Mouse (Mus musculus) myocyte (in vitro differentiated cells): ENCODE data around the gene Amacr. TPM values are rescaled to one million over a fixed set of nuclear protein-coding genes. Genes with fewer than 3 reads are reported as not detected.

Experiments
- H3K27me3 ChIP-seq: one replicate; pipeline ENCODE4 v1.6.1; 2011; ENCODE audit not compliant: control insufficient read depth, insufficient read depth, insufficient read length
- H3K36me3 ChIP-seq: one replicate; pipeline ENCODE4 v1.6.1; 2011; ENCODE audit not compliant: control insufficient read depth, insufficient read depth
- H3K4me2 ChIP-seq: one replicate; pipeline ENCODE4 v1.6.1; 2011; ENCODE audit warnings: low read depth, control low read depth
- H3K4me3 ChIP-seq: one replicate; pipeline ENCODE4 v1.5.1; 2011; ENCODE audit warnings: mild to moderate bottlenecking, control low read depth, moderate library complexity
- H3K79me2 ChIP-seq: one replicate; pipeline ENCODE4 v1.6.1; 2011; ENCODE audit not compliant: control insufficient read depth, insufficient read depth
- H3ac ChIP-seq: one replicate; pipeline ENCODE4 v1.6.1; 2011; ENCODE audit not compliant: control insufficient read depth, insufficient read length
- CEBPB ChIP-seq: IDR thresholded peaks from 2 replicates; pipeline ENCODE4 v1.6.1; 2011; ENCODE audit warnings: mild to moderate bottlenecking, moderate library complexity; ENCODE audit not compliant: poor library complexity, insufficient read depth, severe bottlenecking
- E2F4 ChIP-seq: IDR thresholded peaks from one replicate; pipeline ENCODE4 v1.6.1; 2011; ENCODE audit warnings: mild to moderate bottlenecking, control low read depth, moderate library complexity; ENCODE audit not compliant: insufficient read depth
- MAX ChIP-seq: IDR thresholded peaks from one replicate; pipeline ENCODE4 v1.6.1; 2011; ENCODE audit warnings: low read depth, mild to moderate bottlenecking, control low read depth
- MYOD1 ChIP-seq, 3 experiments: IDR thresholded peaks; one replicate each; pipeline ENCODE4 v1.6.1; 2011; ENCODE audit warnings: control low read depth in 2 of 3, low read depth in 2 of 3, mild to moderate bottlenecking in 2 of 3, moderate library complexity in 1 of 3; ENCODE audit not compliant: insufficient read length in 2 of 3, control insufficient read depth in 1 of 3
- MYOG ChIP-seq, 3 experiments: IDR thresholded peaks; one replicate each; pipeline ENCODE4 v1.6.1; 2011; ENCODE audit warnings: control low read depth in 2 of 3, low read depth in 2 of 3, mild to moderate bottlenecking in 2 of 3; ENCODE audit not compliant: insufficient read length in 2 of 3, control insufficient read depth in 1 of 3, insufficient read depth in 1 of 3
- POLR2A ChIP-seq: IDR thresholded peaks from one replicate; pipeline ENCODE4 v1.6.1; 2011; ENCODE audit warnings: low read depth, mild to moderate bottlenecking, control low read depth, moderate library complexity; ENCODE audit not compliant: insufficient read length
- POLR2AphosphoS2 ChIP-seq: IDR thresholded peaks from one replicate; pipeline ENCODE4 v1.6.1; 2011; ENCODE audit warnings: low read depth, control low read depth; ENCODE audit not compliant: insufficient read length
- REST ChIP-seq: IDR thresholded peaks from one replicate; pipeline ENCODE4 v1.6.1; 2011; ENCODE audit warnings: mild to moderate bottlenecking, control low read depth, moderate library complexity; ENCODE audit not compliant: insufficient read depth, insufficient read length
- SRF ChIP-seq: IDR thresholded peaks from one replicate; pipeline ENCODE4 v1.6.1; 2011; ENCODE audit warnings: low read depth; ENCODE audit not compliant: control insufficient read depth, insufficient read length
- TCF12 ChIP-seq: IDR thresholded peaks from one replicate; pipeline ENCODE4 v1.6.1; 2011; ENCODE audit warnings: mild to moderate bottlenecking, control low read depth; ENCODE audit not compliant: poor library complexity, insufficient read depth, severe bottlenecking
- TCF3 ChIP-seq: IDR thresholded peaks from one replicate; pipeline ENCODE4 v1.6.1; 2011; ENCODE audit warnings: low read depth, control low read depth; ENCODE audit not compliant: insufficient read length
- USF1 ChIP-seq: IDR thresholded peaks from one replicate; pipeline ENCODE4 v1.6.1; 2011; ENCODE audit warnings: low read depth, mild to moderate bottlenecking, control low read depth, moderate library complexity
- polyA plus RNA-seq: library from polyadenylated mRNA; unstranded; fragments of >200 nt; fragmentation: generic; extraction: Trizol; gene quantifications from one replicate; pipeline ENCODE4 v1.2.1, GENCODE M21; 2012; ENCODE audit warnings: missing spikeins

The Amacr gene
- 61.7 TPM for polyA plus RNA-seq

DNA sequence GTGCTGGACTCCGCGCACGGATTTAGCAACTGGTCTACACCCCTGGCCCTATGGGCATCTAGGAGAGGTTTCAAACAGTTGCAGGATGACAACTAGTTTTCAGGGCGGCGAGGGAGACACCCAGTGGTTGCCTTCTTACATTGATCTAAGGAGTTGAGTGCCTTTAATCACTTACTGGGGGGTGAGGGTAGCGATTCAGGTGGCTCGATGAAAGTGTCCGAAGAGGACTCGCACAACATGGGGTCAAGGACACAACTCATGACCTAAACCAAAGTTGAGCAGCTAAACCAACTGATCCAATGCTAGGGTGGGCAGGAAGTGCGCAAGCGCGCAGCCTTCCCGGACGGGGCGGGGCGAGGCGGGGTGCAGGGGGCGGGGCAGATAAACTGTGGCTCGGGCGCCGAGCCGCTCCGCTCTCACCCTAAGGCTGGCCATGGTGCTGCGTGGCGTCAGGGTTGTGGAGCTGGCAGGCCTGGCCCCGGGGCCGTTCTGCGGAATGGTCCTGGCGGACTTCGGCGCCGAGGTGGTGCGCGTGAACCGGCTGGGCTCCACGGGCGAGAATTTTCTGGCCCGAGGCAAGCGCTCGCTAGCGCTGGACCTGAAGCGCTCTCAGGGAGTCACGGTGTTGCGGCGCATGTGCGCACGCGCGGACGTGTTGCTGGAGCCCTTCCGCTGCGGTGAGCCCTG, at the start of gene Amacr:
TSS of gene Amacr (plus strand) at position 380 of the 687 bp plus-strand sequence.
- Histone ChIP-seq H3K27me3 (no peaks in the 10 kb centered on the region), H3K4me3 (peak within 1 kb of the TSS; percentile 47), H3K4me2 (peak within 1 kb of the TSS; percentile 89), H3K79me2 (peaks cover 4% of the 10 kb centered on the region), H3ac (peak within 1 kb of the TSS; percentile 48), H3K36me3 (peaks cover 3% of the 10 kb centered on the region)
- TF ChIP-seq POLR2A: peak; percentile 99
- TF ChIP-seq USF1: no peak
- TF ChIP-seq MYOD1 (IDR thresholded peaks at IDR 0.05; ENCODE audit: control insufficient read depth in 1 of 3, insufficient read length in 2 of 3, low read depth in 2 of 3): peak in 1 of 3 experiments; percentile 52
- no peak for TF ChIP-seq MAX
- TF ChIP-seq MYOG (IDR thresholded peaks at IDR 0.05; ENCODE audit: control insufficient read depth in 1 of 3, insufficient read depth in 1 of 3, insufficient read length in 2 of 3, low read depth in 2 of 3): peak in 1 of 3 experiments; percentile 24
- peak; percentile 45 for TF ChIP-seq REST
- no peak for TF ChIP-seq TCF12
- TF ChIP-seq POLR2AphosphoS2: peak; percentile 100
- no peak for TF ChIP-seq E2F4
- TF ChIP-seq CEBPB: peak; percentile 85; the same call in 1 of the 2 replicates
- peak; percentile 29 for TF ChIP-seq SRF
- TF ChIP-seq TCF3: peak; percentile 4

DNA sequence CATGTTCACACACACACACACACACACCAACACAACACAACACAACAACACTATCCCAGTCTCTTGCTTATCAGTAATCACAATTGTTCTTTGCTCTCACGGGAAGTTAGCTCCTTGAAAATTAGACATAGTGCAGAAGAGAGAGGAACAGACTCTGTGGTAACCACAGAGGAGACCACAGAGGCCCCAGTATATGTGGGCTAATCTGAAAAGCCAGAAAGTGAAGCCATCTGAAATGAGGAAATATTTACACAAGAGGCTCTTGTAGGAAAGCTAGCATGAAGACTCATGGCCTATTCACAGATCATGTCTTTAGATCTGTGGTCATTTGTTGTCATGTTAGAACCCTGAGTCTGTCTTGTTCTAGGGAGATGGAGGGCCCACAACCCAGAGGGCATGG, 47.6 kb upstream of the Amacr start:
- Histone ChIP-seq H3K4me3 (no peak overlapping the region), H3ac (no peak overlapping the region), H3K27me3 (no peaks in the 10 kb centered on the region), H3K79me2 (no peaks in the 10 kb centered on the region), H3K36me3 (no peaks in the 10 kb centered on the region), H3K4me2 (no peak overlapping the region)
- no peak for TF ChIP-seq SRF
- TF ChIP-seq MAX: no peak
- TF ChIP-seq REST: no peak
- TF ChIP-seq E2F4: no peak
- no peak for TF ChIP-seq MYOD1 (IDR thresholded peaks at IDR 0.05; ENCODE audit: control insufficient read depth in 1 of 3, insufficient read length in 2 of 3, low read depth in 2 of 3)
- no peak for TF ChIP-seq USF1
- no peak for TF ChIP-seq TCF3
- no peak for TF ChIP-seq CEBPB
- TF ChIP-seq POLR2A: no peak
- no peak for TF ChIP-seq MYOG (IDR thresholded peaks at IDR 0.05; ENCODE audit: control insufficient read depth in 1 of 3, insufficient read depth in 1 of 3, insufficient read length in 2 of 3, low read depth in 2 of 3)

DNA sequence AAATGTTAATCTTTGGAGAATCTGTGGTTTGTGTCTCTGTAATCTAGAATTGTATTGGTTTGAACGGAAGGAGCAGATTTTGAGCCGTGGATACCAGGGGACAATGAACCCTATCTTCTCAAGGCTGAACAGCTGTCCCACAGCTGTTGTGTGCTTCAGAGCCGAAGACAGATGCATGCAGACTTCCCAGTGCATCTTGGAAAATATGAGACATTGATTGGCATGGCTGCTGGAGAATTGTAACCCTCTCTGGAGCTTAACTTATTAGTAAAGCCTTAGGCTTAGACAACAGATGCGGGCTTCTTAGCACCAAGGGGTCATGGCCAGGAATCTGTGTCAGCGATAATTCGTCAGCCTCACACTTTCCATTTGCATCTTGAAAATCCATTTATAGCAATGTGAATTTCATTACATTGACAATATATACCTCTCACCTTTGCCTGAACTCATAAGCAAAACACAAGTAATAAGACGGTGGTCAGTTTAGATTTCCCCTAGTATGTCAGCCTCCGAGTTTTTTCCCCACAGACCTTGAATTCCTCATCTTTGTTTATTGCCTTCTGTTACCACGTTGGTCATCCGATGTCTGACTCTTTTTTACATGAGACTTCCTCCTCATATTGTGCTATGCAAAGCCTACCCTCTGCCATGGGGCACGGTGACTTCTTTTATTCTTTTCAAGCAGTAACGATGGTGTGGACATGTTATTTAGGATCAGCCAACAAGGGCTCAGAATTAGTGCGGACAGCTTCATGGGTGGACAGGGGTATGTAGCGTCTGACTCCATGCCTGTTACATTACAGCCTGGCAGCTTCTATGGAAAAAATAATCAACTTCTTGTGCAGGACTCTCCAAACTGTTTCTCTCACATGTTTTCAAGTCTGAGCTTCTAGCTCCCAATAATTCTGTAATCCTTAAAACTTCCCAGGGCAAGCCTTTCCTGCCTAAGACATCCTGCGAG, 41.1 kb upstream of the Amacr start:
- Histone ChIP-seq H3K4me2 (peak overlapping the region; percentile 71), H3K4me3 (no peak overlapping the region), H3K79me2 (no peaks in the 10 kb centered on the region), H3K36me3 (no peaks in the 10 kb centered on the region), H3K27me3 (no peaks in the 10 kb centered on the region), H3ac (no peak overlapping the region)
- no peak for TF ChIP-seq POLR2AphosphoS2
- no peak for TF ChIP-seq CEBPB
- TF ChIP-seq TCF12: peak; percentile 100
- TF ChIP-seq MYOG (IDR thresholded peaks at IDR 0.05; ENCODE audit: control insufficient read depth in 1 of 3, insufficient read depth in 1 of 3, insufficient read length in 2 of 3, low read depth in 2 of 3): peak; percentile 87 to 100 (median 98)
- peak; percentile 100 for TF ChIP-seq MYOD1 (IDR thresholded peaks at IDR 0.05; ENCODE audit: control insufficient read depth in 1 of 3, insufficient read length in 2 of 3, low read depth in 2 of 3)
- TF ChIP-seq USF1: no peak
- peak; percentile 52 for TF ChIP-seq SRF
- TF ChIP-seq REST: no peak
- peak; percentile 100 for TF ChIP-seq TCF3
- no peak for TF ChIP-seq MAX
- no peak for TF ChIP-seq POLR2A
- TF ChIP-seq E2F4: no peak

DNA sequence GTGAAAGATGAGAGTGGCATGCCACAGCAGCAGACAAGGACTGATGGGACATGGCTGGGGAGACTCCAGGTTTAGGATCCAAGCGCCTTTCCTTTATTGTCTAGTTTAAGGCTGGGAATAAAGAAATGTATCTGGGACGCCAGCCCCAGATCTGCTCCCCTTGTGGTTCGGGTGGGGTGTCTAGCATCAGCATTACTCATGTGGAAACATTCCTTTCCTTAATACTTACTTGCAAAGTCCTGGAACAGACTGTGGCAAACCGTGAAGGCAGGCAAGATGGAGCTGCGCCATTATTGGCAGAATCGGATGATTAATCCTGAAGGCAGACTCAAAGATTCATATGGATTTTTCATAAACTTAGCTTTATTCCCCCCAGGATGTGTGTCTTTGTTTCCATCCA, 39.7 kb upstream of the Amacr start:
- no peaks in the 10 kb centered on the region for H3K27me3 ChIP-seq
- no peaks in the 10 kb centered on the region for H3K36me3 ChIP-seq
- no peaks in the 10 kb centered on the region for H3K79me2 ChIP-seq
- H3K4me2 ChIP-seq: peak overlapping the region; percentile 71
- no peak for TF ChIP-seq MAX
- TF ChIP-seq MYOG (IDR thresholded peaks at IDR 0.05; ENCODE audit: control insufficient read depth in 1 of 3, insufficient read depth in 1 of 3, insufficient read length in 2 of 3, low read depth in 2 of 3): no peak
- no peak for TF ChIP-seq TCF12
- peak in 1 of 3 experiments; percentile 45 for TF ChIP-seq MYOD1 (IDR thresholded peaks at IDR 0.05; ENCODE audit: control insufficient read depth in 1 of 3, insufficient read length in 2 of 3, low read depth in 2 of 3)
- TF ChIP-seq SRF: no peak
- TF ChIP-seq CEBPB: no peak
- no peak overlapping the region for H3ac ChIP-seq
- H3K4me3 ChIP-seq: no peak overlapping the region
